Mouse (Mus musculus) E14TG2a.4 (cell line): Measurements from ENCODE around the gene Tsga10ip.
A peak's percentile ranks its signal among the peaks of the same experiment; 100 is the strongest.

ENCODE experiments used
- CTCF ChIP-seq: conservative IDR thresholded peaks from 2 replicates; pipeline ENCODE4 v1.5.1; 2014; ENCODE audit warnings: low read length
- NANOG ChIP-seq: IDR thresholded peaks from 2 replicates; pipeline ENCODE4 v1.6.1; 2014; ENCODE audit warnings: borderline replicate concordance, low read length, mixed read lengths
- POU5F1 ChIP-seq: IDR thresholded peaks from 2 replicates; pipeline ENCODE4 v1.6.1; 2014; ENCODE audit warnings: low read length, borderline replicate concordance

DNA sequence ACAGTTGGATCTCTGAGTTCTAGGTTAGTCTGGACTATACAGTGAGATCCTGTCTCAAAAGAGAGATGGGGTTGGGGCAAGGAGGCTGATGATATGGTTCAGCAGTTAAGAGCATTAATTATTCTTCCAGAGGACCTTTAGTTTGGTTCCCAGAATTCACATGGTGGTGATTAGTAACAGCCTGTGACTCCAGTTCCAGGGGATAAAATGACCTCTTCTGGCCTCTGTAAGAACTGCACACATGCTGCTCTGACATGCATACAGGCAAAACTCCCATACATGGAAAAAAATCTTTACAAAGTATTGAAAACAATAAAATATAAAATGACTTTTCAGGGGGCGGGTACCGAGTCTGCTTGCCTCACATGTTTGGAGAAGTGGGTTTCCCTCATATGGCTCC, 25.8 kb upstream of the Tsga10ip start:
- TF ChIP-seq CTCF (peak; percentile 53), POU5F1 (no peak), NANOG (no peak)
